Mouse (Mus musculus) Patski (cell line): ENCODE measurements around the gene Tcf7. TPM values are rescaled to one million over a fixed set of nuclear protein-coding genes. Genes with fewer than 3 reads are reported as not detected.

Experiments
- ATAC-seq: fragments of 100-300 bp; one replicate; pipeline ENCODE4 v1.8.0; 2021
- CTCF ChIA-PET: fragments of 350-600 bp; sonication (Branson Sonifier 250); formaldehyde crosslinking; loops from one replicate; lab custom pipeline; 2022; ENCODE audit warnings: inconsistent platforms; lab: Charles Lee
- POLR2A ChIA-PET: fragments of 350-600 bp; sonication (Branson Sonifier 250); formaldehyde crosslinking; loops from one replicate; lab custom pipeline; 2022; ENCODE audit warnings: antibody characterized with exemption, inconsistent platforms; lab: Charles Lee
- DNase-seq: peaks from one replicate; pipeline ENCODE4 v3.0.0-alpha.2; 2011; ENCODE audit warnings: low read depth, low spot score
- H3K27me3 ChIP-seq: fragments of 371-371 bp; one replicate; pipeline ENCODE4 v1.5.1; 2021
- CTCF ChIP-seq: fragments of 100-300 bp; IDR thresholded peaks from one replicate; pipeline ENCODE4 v1.5.1; 2021
- in situ Hi-C: fragments of 300-500 bp; cut with MboI; formaldehyde crosslinking; loops from 3 replicates; pipeline ENCODE4 v1.11.1; 2018; ENCODE audit warnings: low pct_unique_long_range_greater_than_20kb, mixed read lengths
- polyA plus RNA-seq: library from polyadenylated mRNA; unstranded; gene quantifications from one replicate; pipeline ENCODE4 v1.2.3, GENCODE M21; 2021

The Tcf7 gene
- 5.4 TPM for polyA plus RNA-seq

DNA sequence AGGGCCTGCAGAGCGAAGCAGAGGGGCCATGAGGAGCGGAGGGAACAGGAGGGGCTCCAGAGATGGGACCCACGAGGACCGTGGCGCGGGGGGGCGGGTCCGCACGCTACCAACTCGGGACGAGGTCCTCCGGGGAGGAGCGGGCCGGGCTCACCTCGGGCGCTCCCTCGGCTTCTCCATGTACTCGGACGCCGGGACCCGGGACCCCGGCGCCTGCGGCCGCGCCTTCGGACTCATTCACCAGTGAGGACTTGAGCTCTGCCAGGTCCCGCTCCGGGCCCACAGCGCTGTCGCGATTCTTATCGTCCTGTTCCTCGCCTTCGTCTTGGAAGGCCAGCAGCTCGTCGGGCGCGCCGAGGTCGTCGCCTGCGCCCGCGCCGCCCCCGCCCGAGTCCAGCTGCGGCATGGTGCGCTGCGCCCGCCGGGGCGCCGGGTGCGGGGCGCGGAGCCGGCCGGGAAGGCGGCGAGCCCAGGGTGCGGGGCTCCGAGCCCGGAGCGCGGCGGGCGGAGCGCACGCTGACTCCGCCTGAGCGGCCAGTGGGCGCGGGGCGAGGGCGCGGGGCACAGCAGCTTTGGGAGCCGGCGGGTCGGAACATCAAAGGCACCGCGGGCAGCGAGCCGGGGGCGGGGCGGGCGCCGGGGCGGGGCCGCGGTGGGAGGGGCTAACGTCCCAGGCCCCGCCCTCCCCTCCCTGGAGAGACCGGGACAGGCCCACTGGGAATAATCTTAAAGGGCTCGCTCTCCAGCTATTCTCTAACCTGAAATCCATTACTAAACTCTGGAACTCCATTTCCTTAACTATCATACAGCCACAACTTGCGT lies at the start of gene Tcf7:
Gene Tcf7 (minus strand): TSS at position 241 of the 822 bp plus-strand sequence.
- POLR2A ChIA-PET: interaction anchor here (1.0 kb wide), 1 partner anchor 38 kb away, joined by 4 read pairs; no protein-coding TSS in a partner anchor
- DNase-seq (no peak), ATAC-seq (peak; percentile 68)
- CTCF ChIA-PET: interaction anchor here (0.6 kb wide), 1 partner anchor 33 kb away, joined by 3 read pairs; no protein-coding TSS in a partner anchor
- in situ Hi-C loops: no loop called here
- no peak for TF ChIP-seq CTCF
- H3K27me3 ChIP-seq: peaks cover 3% of the 10 kb centered on the region

DNA sequence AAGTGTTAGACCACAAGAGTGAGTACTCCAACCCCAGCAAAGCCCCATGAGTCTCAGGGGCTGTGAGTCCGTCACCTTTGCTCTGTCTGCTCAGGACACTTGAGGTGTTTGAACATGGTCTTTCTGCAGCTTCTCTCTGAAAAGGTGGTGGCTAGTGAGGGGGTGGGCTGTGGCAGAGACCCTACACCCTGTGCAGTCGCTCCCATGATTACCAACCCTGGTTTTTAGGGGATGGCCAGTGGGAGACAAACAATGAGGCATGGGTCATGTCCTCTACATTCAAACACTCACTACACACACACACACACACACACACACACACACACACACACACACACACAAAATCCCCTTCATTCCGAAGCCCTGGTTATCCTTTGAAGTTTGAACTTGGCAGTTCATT lies 44.5 kb upstream of the Tcf7 start:
- in situ Hi-C loops: loop anchor here (25.0 kb wide), 1 partner anchor 290 kb away; no protein-coding TSS in a partner anchor
- ATAC-seq (no peak), DNase-seq (no peak)
- POLR2A ChIA-PET: no interaction called here
- no peak for TF ChIP-seq CTCF
- CTCF ChIA-PET: no interaction called here
- H3K27me3 ChIP-seq: no peaks in the 10 kb centered on the region

DNA sequence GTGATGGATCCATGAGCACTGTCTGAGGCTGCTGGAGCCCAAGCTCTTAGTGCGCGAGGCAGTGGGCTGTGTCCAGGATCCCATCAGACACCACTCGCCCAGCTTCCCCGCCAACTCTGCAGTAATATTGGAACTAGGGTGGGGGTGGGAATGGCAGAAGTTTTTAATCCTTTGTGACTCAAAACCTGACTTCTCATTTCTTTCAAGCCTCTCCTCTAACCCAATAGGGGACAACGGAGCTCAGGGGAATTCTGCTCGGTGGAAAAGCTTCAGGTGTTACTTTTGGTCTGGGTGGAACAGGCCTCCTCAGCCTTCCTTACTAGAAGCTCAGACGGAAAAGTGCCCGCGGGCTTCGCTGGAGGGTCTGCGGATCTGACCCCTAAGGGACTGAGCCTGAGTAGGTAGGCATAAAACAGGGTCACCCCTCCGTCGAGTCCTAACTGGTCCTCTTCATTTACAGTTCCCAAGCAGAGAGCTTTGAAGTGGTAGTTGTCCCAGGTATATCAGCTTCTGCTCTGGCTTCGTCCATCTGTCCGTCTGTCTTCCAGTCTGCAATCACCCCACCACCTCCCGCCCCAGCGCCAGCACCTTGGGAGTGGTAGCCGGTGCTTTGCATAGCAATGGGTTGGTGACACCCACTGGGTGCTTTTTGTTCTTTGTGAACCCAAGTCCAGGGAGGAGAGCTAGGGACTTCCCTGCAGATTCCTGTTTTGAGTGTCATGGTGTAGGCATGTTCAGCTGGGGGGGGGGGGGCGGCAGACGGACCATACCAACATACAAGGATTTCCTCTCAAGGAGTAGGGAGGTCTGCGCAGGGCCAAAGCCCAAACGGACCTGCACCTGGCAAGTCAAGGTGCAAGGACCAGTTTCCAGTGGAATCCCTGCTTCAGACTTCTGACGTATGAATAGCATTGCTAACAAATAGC lies 41.9 kb upstream of the Tcf7 start:
- ChIA-PET POLR2A (no interaction called here), CTCF (interaction anchor here (1.7 kb wide), 1 partner anchor 8 kb away, joined by 4 read pairs; no protein-coding TSS in a partner anchor)
- no peaks in the 10 kb centered on the region for H3K27me3 ChIP-seq
- TF ChIP-seq CTCF: no peak
- in situ Hi-C loops: loop anchor here (25.0 kb wide), 1 partner anchor 287 kb away; no protein-coding TSS in a partner anchor
- DNase-seq (no peak), ATAC-seq (no peak)

DNA sequence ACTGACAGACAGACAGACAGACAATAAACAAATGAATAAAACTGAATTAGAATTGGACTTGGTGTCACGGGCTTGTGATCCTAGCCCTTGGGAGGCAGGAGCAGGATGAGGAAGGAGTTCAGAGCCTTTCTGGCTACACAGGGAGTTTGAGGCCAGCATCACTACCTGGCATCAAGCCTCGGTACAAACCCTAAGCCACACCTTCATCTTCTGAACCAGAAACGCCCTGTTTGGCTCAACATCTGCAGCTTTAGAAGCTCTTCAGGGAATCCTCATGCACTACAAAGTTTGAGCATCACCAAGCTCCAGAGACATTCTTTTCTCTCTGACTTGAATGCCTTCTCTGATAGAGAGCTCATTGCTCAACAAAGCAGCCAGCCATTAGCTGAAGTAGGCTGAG lies 38.7 kb upstream of the Tcf7 start:
- POLR2A ChIA-PET: no interaction called here
- no peak for TF ChIP-seq CTCF
- in situ Hi-C loops: no loop called here
- CTCF ChIA-PET: interaction anchor here (0.7 kb wide), 1 partner anchor 14 kb away, joined by 3 read pairs; no protein-coding TSS in a partner anchor
- no peaks in the 10 kb centered on the region for H3K27me3 ChIP-seq
- no peak for DNase-seq
- no peak for ATAC-seq

DNA sequence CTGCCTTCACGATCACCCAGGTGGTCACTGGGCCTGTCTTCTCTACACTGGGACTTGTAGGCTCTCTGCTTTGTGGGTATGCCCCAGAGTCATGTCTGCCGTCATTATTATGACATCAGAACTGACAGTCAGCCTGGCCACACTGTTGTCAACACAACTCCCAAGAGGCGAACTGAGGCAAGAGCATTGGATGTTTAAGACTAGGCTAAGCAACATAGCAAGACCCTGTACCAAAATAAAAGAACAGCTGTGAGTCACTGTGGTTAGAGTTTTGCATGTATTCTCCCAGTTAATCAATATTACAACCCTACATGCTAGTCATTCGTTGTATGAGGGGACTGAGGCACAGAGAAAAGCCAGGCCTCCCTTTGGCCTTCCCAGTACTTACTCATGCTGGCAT lies 37.7 kb upstream of the Tcf7 start:
- ChIA-PET POLR2A (no interaction called here), CTCF (no interaction called here)
- in situ Hi-C loops: no loop called here
- no peaks in the 10 kb centered on the region for H3K27me3 ChIP-seq
- no peak for TF ChIP-seq CTCF
- DNase-seq (no peak), ATAC-seq (no peak)

DNA sequence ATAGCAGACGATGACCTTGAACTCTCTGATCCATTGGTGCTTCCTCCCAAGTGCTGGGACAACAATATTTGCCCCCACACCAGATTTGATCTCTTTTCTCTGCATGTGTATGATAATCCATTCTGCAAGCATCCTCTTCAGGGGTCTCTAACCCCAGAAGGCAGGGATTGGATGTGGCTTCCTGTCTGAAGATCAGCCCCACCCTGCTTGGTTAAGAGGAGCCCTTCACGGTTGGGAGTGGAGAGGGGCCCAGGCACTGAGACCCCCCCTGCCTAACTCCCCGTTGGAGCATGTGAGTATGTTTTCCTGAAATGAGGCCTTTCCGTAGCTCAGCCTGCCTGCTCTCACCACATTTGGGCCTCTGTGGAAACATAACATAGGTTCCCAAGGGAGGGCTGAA lies 36.9 kb upstream of the Tcf7 start:
- no peak for ATAC-seq

DNA sequence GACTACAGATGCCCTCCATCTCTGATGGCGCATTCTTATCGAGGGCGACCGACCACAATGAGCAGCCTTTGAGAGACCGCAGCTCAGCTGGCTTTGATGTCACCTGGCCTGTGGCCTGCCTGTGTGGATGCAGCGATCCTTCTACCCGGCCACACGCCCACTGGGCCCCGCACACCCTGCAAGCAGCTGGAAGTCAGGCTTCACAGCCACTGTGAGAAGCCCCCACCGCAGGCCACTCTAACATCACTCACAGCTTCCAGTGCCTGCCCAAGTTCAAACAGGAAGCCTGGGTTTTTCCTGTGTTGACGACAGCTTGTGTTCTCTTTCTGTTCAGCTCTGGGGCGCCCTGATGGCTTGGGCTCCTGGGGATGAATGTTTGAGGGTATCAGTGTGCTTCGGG lies 35.6 kb upstream of the Tcf7 start:
- H3K27me3 ChIP-seq: no peaks in the 10 kb centered on the region
- TF ChIP-seq CTCF: no peak
- ChIA-PET POLR2A (no interaction called here), CTCF (interaction anchor here (0.8 kb wide), 1 partner anchor 15 kb away, joined by 4 read pairs; no protein-coding TSS in a partner anchor)
- DNase-seq: no peak
- ATAC-seq: no peak
- in situ Hi-C loops: no loop called here

More for the DNA sequence above, 36.9 kb upstream of the Tcf7 start:
- POLR2A ChIA-PET: no interaction called here
- in situ Hi-C loops: no loop called here
- no peak for DNase-seq
- no peaks in the 10 kb centered on the region for H3K27me3 ChIP-seq
- no peak for TF ChIP-seq CTCF
- CTCF ChIA-PET: no interaction called here

DNA sequence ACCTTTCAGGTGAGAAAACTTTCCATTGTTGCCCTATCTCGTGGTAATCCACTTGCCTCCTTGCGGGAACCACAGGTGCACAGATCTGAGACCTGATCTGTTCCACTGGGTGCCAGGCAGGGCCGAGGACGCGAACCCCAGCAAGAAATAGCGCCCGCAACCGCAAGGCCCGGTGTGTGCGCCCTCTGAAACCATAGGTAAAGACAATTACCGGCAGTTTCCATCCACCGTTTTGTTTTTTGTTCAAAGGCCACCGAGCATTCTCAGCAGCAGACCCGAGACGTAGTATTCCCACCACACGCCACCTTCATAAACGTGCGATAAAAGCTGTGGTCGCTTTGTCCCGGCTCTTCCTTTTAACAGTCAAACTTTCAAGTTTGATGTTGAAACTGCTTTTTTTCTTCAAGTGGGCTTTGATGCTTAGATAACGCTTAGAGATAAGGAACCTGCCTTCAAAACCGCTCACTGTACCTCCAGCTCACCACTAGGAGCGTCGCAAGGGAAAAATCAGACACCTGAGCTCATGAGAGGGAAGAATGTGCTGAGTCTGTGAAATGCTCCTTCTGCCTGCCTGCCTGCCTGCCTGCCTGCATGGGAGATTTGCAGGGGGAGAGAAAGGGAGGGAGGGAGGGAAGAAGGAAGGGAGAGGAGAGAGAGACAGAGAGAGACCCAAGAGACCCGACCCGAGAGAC lies 31.4 kb upstream of the Tcf7 start:
- DNase-seq: no peak
- no peak for TF ChIP-seq CTCF
- ATAC-seq: no peak
- ChIA-PET CTCF (interaction anchor here (0.7 kb wide), 1 partner anchor 8 kb away, joined by 3 read pairs; no protein-coding TSS in a partner anchor), POLR2A (no interaction called here)
- in situ Hi-C loops: no loop called here
- peaks cover 2% of the 10 kb centered on the region for H3K27me3 ChIP-seq

DNA sequence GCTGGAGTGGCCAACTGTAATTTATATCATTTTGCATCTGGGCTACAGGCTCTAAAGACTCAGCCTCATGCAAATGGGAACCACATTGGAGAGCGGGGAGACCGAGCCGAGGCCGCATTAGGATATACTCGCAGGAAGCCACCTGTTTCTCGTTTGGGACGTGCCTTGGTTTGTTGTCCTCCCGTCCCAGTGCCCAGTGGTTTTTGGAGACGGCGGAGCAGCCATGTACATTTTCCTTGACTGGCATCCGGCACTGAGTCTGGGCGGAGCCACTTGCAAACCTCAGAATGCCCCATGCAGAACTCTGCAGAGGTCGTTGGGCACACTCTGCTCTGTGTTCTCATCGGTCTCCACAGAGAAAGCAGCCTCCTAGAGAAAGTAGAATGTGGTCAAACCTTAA lies 27.9 kb upstream of the Tcf7 start:
- TF ChIP-seq CTCF: no peak
- peaks cover 2% of the 10 kb centered on the region for H3K27me3 ChIP-seq
- DNase-seq (no peak), ATAC-seq (no peak)
- CTCF ChIA-PET: no interaction called here
- POLR2A ChIA-PET: no interaction called here
- in situ Hi-C loops: no loop called here

DNA sequence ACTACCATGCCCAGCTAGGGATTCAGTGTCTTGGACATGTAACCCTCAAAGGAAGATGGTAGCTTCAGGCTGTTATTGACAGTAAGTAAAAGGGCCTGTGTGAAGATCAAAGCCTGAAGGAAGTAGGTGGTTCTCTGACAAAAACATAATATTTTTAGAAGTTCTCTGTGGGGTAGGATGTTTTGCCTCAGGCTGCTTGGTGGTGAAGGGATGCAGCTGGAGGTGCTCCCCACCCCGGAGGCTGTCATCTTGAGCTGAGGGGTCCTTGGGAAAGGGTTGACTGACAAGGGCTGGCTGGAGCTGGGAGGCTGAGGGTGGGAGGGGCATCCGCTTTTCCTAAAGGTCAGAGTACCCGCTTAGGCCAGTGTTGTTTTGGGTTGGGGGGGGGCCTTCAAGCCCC lies 26.7 kb upstream of the Tcf7 start:
- TF ChIP-seq CTCF: no peak
- no peak for DNase-seq
- no peak for ATAC-seq
- ChIA-PET POLR2A (interaction anchor here (0.6 kb wide), 1 partner anchor 405 kb away, joined by 3 read pairs; no protein-coding TSS in a partner anchor), CTCF (interaction anchor here (0.8 to 1.7 kb wide), 3 partner anchors 13 to 29 kb away, joined by 3 to 6 read pairs (median 5); no protein-coding TSS in a partner anchor)
- peaks cover 2% of the 10 kb centered on the region for H3K27me3 ChIP-seq
- in situ Hi-C loops: no loop called here
